Mouse (Mus musculus): ENCODE measurements at regions not wholly inside any gene's neighbourhood (a gene's known extent, or its start where the extent isn't known, plus 50 kb on each side); places are given as distances from the start of the nearest gene placed in this dataset.

- Histone ChIP-seq H3K9me3 (ENCODE audit: control insufficient read depth, insufficient read depth, low read depth, low read length) (no peaks in the 10 kb centered on the region), H3K36me3 (ENCODE audit: control insufficient read depth, insufficient read depth, low read length, poor library complexity, severe bottlenecking) (no peaks in the 10 kb centered on the region), H3K4me1 (ENCODE audit: control insufficient read depth in 2 of 2, insufficient read depth in 2 of 2, low read length in 2 of 2, poor library complexity in 1 of 2) (peaks cover 0 to 2% of the 10 kb centered on the region in 2 experiments; a peak in 1 of 4 replicates), H3K4me3 (ENCODE audit: insufficient read depth in 1 of 2, low read depth in 1 of 2, low read length in 2 of 2, poor library complexity in 1 of 2, severe bottlenecking in 1 of 2) (no peak overlapping the region), H3K9ac (ENCODE audit: insufficient read depth, low read depth, low read length, poor library complexity, severe bottlenecking) (no peak overlapping the region), H3K27ac (ENCODE audit: insufficient read depth, low read depth, low read length, poor library complexity, severe bottlenecking) (no peak overlapping the region)
- TF ChIP-seq ZNF384 (IDR thresholded peaks at IDR 0.05; ENCODE audit: low read depth, low read length) = no peak
- no peak for TF ChIP-seq ZC3H11A (IDR thresholded peaks at IDR 0.05; ENCODE audit: borderline replicate concordance, low read depth, low read length)
- no peak for TF ChIP-seq CHD2 (IDR thresholded peaks at IDR 0.05; ENCODE audit: low read depth, low read length)
- no peak for TF ChIP-seq HCFC1 (IDR thresholded peaks at IDR 0.05; ENCODE audit: borderline replicate concordance, insufficient read depth, low read length)
- no peak for TF ChIP-seq MAFK (IDR thresholded peaks at IDR 0.05; ENCODE audit: insufficient read depth, low read depth, low read length)
- no peak for DNase-seq (ENCODE audit: low read depth, low spot score)
- in situ Hi-C loops (cut with MboI; ENCODE audit: low sequenced_read_pairs in 2 of 2, unreplicated experiment in 2 of 2) = no loop called here
Measured at GRCm38 (mm10) chr12:9915726-9916140, 345.8 kb downstream of the Osr1 start.

- Histone ChIP-seq H3K27ac (ENCODE audit: insufficient read depth, low read depth, low read length, poor library complexity, severe bottlenecking) (no peak overlapping the region), H3K9ac (ENCODE audit: insufficient read depth, low read depth, low read length, poor library complexity, severe bottlenecking) (no peak overlapping the region), H3K9me3 (ENCODE audit: control insufficient read depth, insufficient read depth, low read depth, low read length) (no peaks in the 10 kb centered on the region; the same call in 1 of the 2 replicates), H3K4me1 (ENCODE audit: control insufficient read depth in 2 of 2, insufficient read depth in 2 of 2, low read length in 2 of 2, poor library complexity in 1 of 2) (peaks cover 0 to 2% of the 10 kb centered on the region in 2 experiments; a peak in 1 of 4 replicates), H3K4me3 (ENCODE audit: insufficient read depth in 1 of 2, low read depth in 1 of 2, low read length in 2 of 2, poor library complexity in 1 of 2, severe bottlenecking in 1 of 2) (no peak overlapping the region), H3K36me3 (ENCODE audit: control insufficient read depth, insufficient read depth, low read length, poor library complexity, severe bottlenecking) (no peaks in the 10 kb centered on the region)
- in situ Hi-C loops (cut with MboI; ENCODE audit: low sequenced_read_pairs in 2 of 2, unreplicated experiment in 2 of 2) = no loop called here
- TF ChIP-seq HCFC1 (IDR thresholded peaks at IDR 0.05; ENCODE audit: borderline replicate concordance, insufficient read depth, low read length) (no peak), ZC3H11A (IDR thresholded peaks at IDR 0.05; ENCODE audit: borderline replicate concordance, low read depth, low read length) (no peak), MAFK (IDR thresholded peaks at IDR 0.05; ENCODE audit: insufficient read depth, low read depth, low read length) (no peak), CHD2 (IDR thresholded peaks at IDR 0.05; ENCODE audit: low read depth, low read length) (no peak), ZNF384 (IDR thresholded peaks at IDR 0.05; ENCODE audit: low read depth, low read length) (no peak)
- no peak for DNase-seq (ENCODE audit: low read depth, low spot score)
Measured at GRCm38 (mm10) chr12:9918026-9918425, 348.1 kb downstream of the Osr1 start.

- in situ Hi-C loops (cut with MboI; ENCODE audit: low sequenced_read_pairs in 2 of 2, unreplicated experiment in 2 of 2) = no loop called here
- H3K9ac ChIP-seq (ENCODE audit: insufficient read depth, low read depth, low read length, poor library complexity, severe bottlenecking) = no peak overlapping the region
Measured at GRCm38 (mm10) chr12:9919007-9919406, 349.1 kb downstream of the Osr1 start.

GRCm38 (mm10) chr12:9919433-9919832, 349.5 kb downstream of the Osr1 start:
- no peak overlapping the region for H3K27ac ChIP-seq (ENCODE audit: insufficient read depth, low read depth, low read length, poor library complexity, severe bottlenecking)
- in situ Hi-C loops (cut with MboI; ENCODE audit: low sequenced_read_pairs in 2 of 2, unreplicated experiment in 2 of 2) = no loop called here
- H3K9me3 ChIP-seq (ENCODE audit: control insufficient read depth, insufficient read depth, low read depth, low read length) = no peaks in the 10 kb centered on the region; the same call in 1 of the 2 replicates
- H3K36me3 ChIP-seq (ENCODE audit: control insufficient read depth, insufficient read depth, low read length, poor library complexity, severe bottlenecking) = no peaks in the 10 kb centered on the region
- H3K4me1 ChIP-seq (ENCODE audit: control insufficient read depth in 2 of 2, insufficient read depth in 2 of 2, low read length in 2 of 2, poor library complexity in 1 of 2) = peaks cover 0 to under 1% of the 10 kb centered on the region in 2 experiments; a peak in 1 of 4 replicates
- no peak overlapping the region for H3K9ac ChIP-seq (ENCODE audit: insufficient read depth, low read depth, low read length, poor library complexity, severe bottlenecking)
- H3K4me3 ChIP-seq (ENCODE audit: insufficient read depth in 1 of 2, low read depth in 1 of 2, low read length in 2 of 2, poor library complexity in 1 of 2, severe bottlenecking in 1 of 2) = no peak overlapping the region
- DNase-seq (ENCODE audit: low read depth, low spot score) = no peak
- TF ChIP-seq CHD2 (IDR thresholded peaks at IDR 0.05; ENCODE audit: low read depth, low read length) = no peak
- TF ChIP-seq ZNF384 (IDR thresholded peaks at IDR 0.05; ENCODE audit: low read depth, low read length) = no peak

More at GRCm38 (mm10) chr12:9919007-9919406, 349.1 kb downstream of the Osr1 start:
- Histone ChIP-seq H3K36me3 (ENCODE audit: control insufficient read depth, insufficient read depth, low read length, poor library complexity, severe bottlenecking) (no peaks in the 10 kb centered on the region), H3K27ac (ENCODE audit: insufficient read depth, low read depth, low read length, poor library complexity, severe bottlenecking) (no peak overlapping the region), H3K4me3 (ENCODE audit: insufficient read depth in 1 of 2, low read depth in 1 of 2, low read length in 2 of 2, poor library complexity in 1 of 2, severe bottlenecking in 1 of 2) (no peak overlapping the region), H3K4me1 (ENCODE audit: control insufficient read depth in 2 of 2, insufficient read depth in 2 of 2, low read length in 2 of 2, poor library complexity in 1 of 2) (peaks cover 0 to 2% of the 10 kb centered on the region in 2 experiments; a peak in 1 of 4 replicates), H3K9me3 (ENCODE audit: control insufficient read depth, insufficient read depth, low read depth, low read length) (no peaks in the 10 kb centered on the region; the same call in 1 of the 2 replicates)
- no peak for DNase-seq (ENCODE audit: low read depth, low spot score)
- TF ChIP-seq ZC3H11A (IDR thresholded peaks at IDR 0.05; ENCODE audit: borderline replicate concordance, low read depth, low read length) = no peak
- TF ChIP-seq ZNF384 (IDR thresholded peaks at IDR 0.05; ENCODE audit: low read depth, low read length) = no peak
- TF ChIP-seq CHD2 (IDR thresholded peaks at IDR 0.05; ENCODE audit: low read depth, low read length) = no peak
- no peak for TF ChIP-seq HCFC1 (IDR thresholded peaks at IDR 0.05; ENCODE audit: borderline replicate concordance, insufficient read depth, low read length)
- no peak for TF ChIP-seq MAFK (IDR thresholded peaks at IDR 0.05; ENCODE audit: insufficient read depth, low read depth, low read length)

- no peaks in the 10 kb centered on the region for H3K4me1 ChIP-seq (ENCODE audit: control insufficient read depth in 2 of 2, insufficient read depth in 2 of 2, low read length in 2 of 2, poor library complexity in 1 of 2)
- DNase-seq (ENCODE audit: low read depth, low spot score) = no peak
- no peak overlapping the region for H3K27ac ChIP-seq (ENCODE audit: insufficient read depth, low read depth, low read length, poor library complexity, severe bottlenecking)
- no peak for TF ChIP-seq CHD2 (IDR thresholded peaks at IDR 0.05; ENCODE audit: low read depth, low read length)
- TF ChIP-seq MAFK (IDR thresholded peaks at IDR 0.05; ENCODE audit: insufficient read depth, low read depth, low read length) = no peak
- TF ChIP-seq HCFC1 (IDR thresholded peaks at IDR 0.05; ENCODE audit: borderline replicate concordance, insufficient read depth, low read length) = no peak
- TF ChIP-seq ZNF384 (IDR thresholded peaks at IDR 0.05; ENCODE audit: low read depth, low read length) = no peak
- no peak for TF ChIP-seq ZC3H11A (IDR thresholded peaks at IDR 0.05; ENCODE audit: borderline replicate concordance, low read depth, low read length)
- H3K9me3 ChIP-seq (ENCODE audit: control insufficient read depth, insufficient read depth, low read depth, low read length) = no peaks in the 10 kb centered on the region; the same call in 1 of the 2 replicates
- no peak overlapping the region for H3K4me3 ChIP-seq (ENCODE audit: insufficient read depth in 1 of 2, low read depth in 1 of 2, low read length in 2 of 2, poor library complexity in 1 of 2, severe bottlenecking in 1 of 2)
- no peaks in the 10 kb centered on the region for H3K36me3 ChIP-seq (ENCODE audit: control insufficient read depth, insufficient read depth, low read length, poor library complexity, severe bottlenecking)
- in situ Hi-C loops (cut with MboI; ENCODE audit: low sequenced_read_pairs in 2 of 2, unreplicated experiment in 2 of 2) = no loop called here
- no peak overlapping the region for H3K9ac ChIP-seq (ENCODE audit: insufficient read depth, low read depth, low read length, poor library complexity, severe bottlenecking)
Measured at GRCm38 (mm10) chr12:9920401-9920800, 350.5 kb downstream of the Osr1 start.

Measured in ES-E14 (cell line).